Mouse (Mus musculus): ENCODE data around the gene Hist1h4j. TPM values are rescaled to one million over a fixed set of nuclear protein-coding genes. Genes with fewer than 3 reads are reported as not detected.
"Not testable (repeated sequence)": the region's sequence is repeated elsewhere in the genome, so short reads cannot be mapped to it uniquely, and the experiment has no call there.

The Hist1h4j gene
- polyA plus RNA-seq, 1 experiment, result not detected

GRCm38 (mm10) chr13:21751417-21751816 lies 16.6 kb downstream of the Hist1h4j start:
- peaks cover 2% of the 10 kb centered on the region for H3K4me1 ChIP-seq (ENCODE audit: control insufficient read depth, insufficient read depth, insufficient read length, low read length)

GRCm38 (mm10) chr13:21751827-21752226 lies 17.0 kb downstream of the Hist1h4j start:
- H3K4me1 ChIP-seq (ENCODE audit: control insufficient read depth, insufficient read depth, insufficient read length, low read length), result peaks cover 2% of the 10 kb centered on the region
- H3K27ac ChIP-seq (replicated peaks; ENCODE audit: low read depth, low read length), result no peak overlapping the region
- no peak overlapping the region for H3K4me3 ChIP-seq (ENCODE audit: insufficient read depth, low read depth, low read length)

More at GRCm38 (mm10) chr13:21751417-21751816, 16.6 kb downstream of the Hist1h4j start:
- no peak overlapping the region for H3K27ac ChIP-seq (replicated peaks; ENCODE audit: low read depth, low read length)
- no peak overlapping the region for H3K4me3 ChIP-seq (ENCODE audit: insufficient read depth, low read depth, low read length)

GRCm38 (mm10) chr13:21752356-21752755 lies 17.5 kb downstream of the Hist1h4j start:
- H3K4me1 ChIP-seq (ENCODE audit: control insufficient read depth, insufficient read depth, insufficient read length, low read length), result peaks cover 2% of the 10 kb centered on the region
- no peak overlapping the region for H3K27ac ChIP-seq (replicated peaks; ENCODE audit: low read depth, low read length)
- H3K4me3 ChIP-seq (ENCODE audit: insufficient read depth, low read depth, low read length), result no peak overlapping the region

- H3K4me1 ChIP-seq (ENCODE audit: control insufficient read depth, insufficient read depth, insufficient read length, low read length), result peaks cover 2% of the 10 kb centered on the region
- H3K27ac ChIP-seq (replicated peaks; ENCODE audit: low read depth, low read length), result peak overlapping the region; percentile 52; the same call in 1 of the 2 replicates
- H3K4me3 ChIP-seq (ENCODE audit: insufficient read depth, low read depth, low read length), result peak overlapping the region; percentile 64
These were observed 18.2 kb downstream of the Hist1h4j start for GRCm38 (mm10) chr13:21753051-21753523.

- Histone ChIP-seq H3K4me3 (ENCODE audit: insufficient read depth, low read depth, low read length) (peak within 1 kb of the TSS; percentile 71), H3K27ac (replicated peaks; ENCODE audit: low read depth, low read length) (peak within 1 kb of the TSS; percentile 52; the same call in 1 of the 2 replicates)
- not testable (repeated sequence) for H3K4me1 ChIP-seq (ENCODE audit: control insufficient read depth, insufficient read depth, insufficient read length, low read length)
These were observed 18.8 kb downstream of the Hist1h4j start, which contains the start of the genes Hist1h2ak and Hist1h2bn for GRCm38 (mm10) chr13:21753524-21754285. Gene Hist1h2ak (minus strand): TSS chr13:21753827. Gene Hist1h2bn (plus strand): TSS chr13:21754123.

GRCm38 (mm10) chr13:21754294-21755001 lies 19.6 kb downstream of the Hist1h4j start:
- H3K27ac ChIP-seq (replicated peaks; ENCODE audit: low read depth, low read length); H3K4me1 ChIP-seq (ENCODE audit: control insufficient read depth, insufficient read depth, insufficient read length, low read length): not testable (repeated sequence)
- H3K4me3 ChIP-seq (ENCODE audit: insufficient read depth, low read depth, low read length), result peak overlapping the region; percentile 71; the same call in 1 of the 2 replicates

- H3K27ac ChIP-seq (replicated peaks; ENCODE audit: low read depth, low read length), result no peak overlapping the region
- no peaks in the 10 kb centered on the region; the same call in 1 of the 2 replicates for H3K4me1 ChIP-seq (ENCODE audit: control insufficient read depth, insufficient read depth, insufficient read length, low read length)
- no peak overlapping the region for H3K4me3 ChIP-seq (ENCODE audit: insufficient read depth, low read depth, low read length)
These were observed 20.8 kb downstream of the Hist1h4j start for GRCm38 (mm10) chr13:21755707-21756106.

- peak overlapping the region; percentile 75 for H3K4me3 ChIP-seq (ENCODE audit: insufficient read depth, low read depth, low read length)
- H3K4me1 ChIP-seq (ENCODE audit: control insufficient read depth, insufficient read depth, insufficient read length, low read length), result no peaks in the 10 kb centered on the region
- no peak overlapping the region for H3K27ac ChIP-seq (replicated peaks; ENCODE audit: low read depth, low read length)
These were observed 44.2 kb downstream of the Hist1h4j start for GRCm38 (mm10) chr13:21778814-21779766.

GRCm38 (mm10) chr13:21779767-21780731 lies 45.2 kb downstream of the Hist1h4j start, which contains the start of gene Hist1h1b:
Gene Hist1h1b (minus strand): TSS chr13:21780625.
- no peaks in the 10 kb centered on the region for H3K4me1 ChIP-seq (ENCODE audit: control insufficient read depth, insufficient read depth, insufficient read length, low read length)
- H3K4me3 ChIP-seq (ENCODE audit: insufficient read depth, low read depth, low read length), result peak within 1 kb of the TSS; percentile 75
- no peak within 1 kb of the TSS for H3K27ac ChIP-seq (replicated peaks; ENCODE audit: low read depth, low read length)

- Histone ChIP-seq H3K27ac (replicated peaks; ENCODE audit: low read depth, low read length) (no peak overlapping the region), H3K4me3 (ENCODE audit: insufficient read depth, low read depth, low read length) (no peak overlapping the region)
These were observed 46.2 kb downstream of the Hist1h4j start for GRCm38 (mm10) chr13:21781021-21781555.

GRCm38 (mm10) chr13:21781639-21782038 lies 46.8 kb downstream of the Hist1h4j start:
- Histone ChIP-seq H3K4me3 (ENCODE audit: insufficient read depth, low read depth, low read length) (no peak overlapping the region), H3K4me1 (ENCODE audit: control insufficient read depth, insufficient read depth, insufficient read length, low read length) (no peaks in the 10 kb centered on the region)

More at GRCm38 (mm10) chr13:21781021-21781555, 46.2 kb downstream of the Hist1h4j start:
- no peaks in the 10 kb centered on the region for H3K4me1 ChIP-seq (ENCODE audit: control insufficient read depth, insufficient read depth, insufficient read length, low read length)

GRCm38 (mm10) chr13:21782361-21783254 lies 47.7 kb downstream of the Hist1h4j start:
- H3K4me3 ChIP-seq (ENCODE audit: insufficient read depth, low read depth, low read length), result peak overlapping the region; percentile 57
- not testable (repeated sequence) for H3K27ac ChIP-seq (replicated peaks; ENCODE audit: low read depth, low read length); H3K4me1 ChIP-seq (ENCODE audit: control insufficient read depth, insufficient read depth, insufficient read length, low read length)

More at GRCm38 (mm10) chr13:21781639-21782038, 46.8 kb downstream of the Hist1h4j start:
- H3K27ac ChIP-seq (replicated peaks; ENCODE audit: low read depth, low read length), result no peak overlapping the region
